Mouse (Mus musculus): Measurements from ENCODE around the gene Elmo2. TPM values are rescaled to one million over a fixed set of nuclear protein-coding genes. Genes with fewer than 3 reads are reported as not detected.

The Elmo2 gene
- polyA plus RNA-seq, 1 experiment from 2014 or later: 77.3 TPM

Other genes with a start within 250 kb of the Elmo2 start
- gene 1700025C18Rik, start 235.7 kb downstream of the Elmo2 start, polyA plus RNA-seq (2015; fragmentation: Nextera tagmentation; extraction: Ambion mirVana): not detected in 2 replicates
- gene Cdh22, start 91.6 kb downstream of the Elmo2 start, polyA plus RNA-seq (2015; fragmentation: Nextera tagmentation; extraction: Ambion mirVana): 1.0 and 1.1 TPM in 2 replicates
- gene Slc35c2, start 38.6 kb downstream of the Elmo2 start, polyA plus RNA-seq (2015; fragmentation: Nextera tagmentation; extraction: Ambion mirVana): 48.0 and 48.7 TPM in 2 replicates
- gene Zfp663, start 42.2 kb upstream of the Elmo2 start, polyA plus RNA-seq (2015; fragmentation: Nextera tagmentation; extraction: Ambion mirVana): 1.1 and 2.2 TPM in 2 replicates
- gene Zfp334, start 61.8 kb upstream of the Elmo2 start, polyA plus RNA-seq (2015; fragmentation: Nextera tagmentation; extraction: Ambion mirVana): 7.0 and 7.1 TPM in 2 replicates
- gene Ocstamp, start 73.9 kb upstream of the Elmo2 start, polyA plus RNA-seq (2015; fragmentation: Nextera tagmentation; extraction: Ambion mirVana): 0.06 TPM in 1 of 2 replicates, not detected in the other
- 0.42 and 0.57 TPM in 2 replicates for gene Slc13a3, start 146.8 kb upstream of the Elmo2 start, polyA plus RNA-seq (2015; fragmentation: Nextera tagmentation; extraction: Ambion mirVana)
- 38.8 and 42.5 TPM in 2 replicates for gene Trp53rka, start 166.8 kb upstream of the Elmo2 start, polyA plus RNA-seq (2015; fragmentation: Nextera tagmentation; extraction: Ambion mirVana)
- gene Slc2a10, start 177.3 kb upstream of the Elmo2 start, polyA plus RNA-seq (2015; fragmentation: Nextera tagmentation; extraction: Ambion mirVana): 12.3 and 12.5 TPM in 2 replicates